ENCODE assay signal across 8 mouse cellular contexts in genomic region chr1:180641137-180641517, GRCm38 (mm10). TPM values are rescaled to one million over a fixed set of nuclear protein-coding genes. Genes with fewer than 3 reads are reported as not detected.
DNase-seq lines count a peak whose midpoint lies in the region; ATAC-seq lines count a peak whose summit lies in the region.

Lin9 (plus strand) TSS chr1:180641150.

- H3K4me2 ChIP-seq in heart, embryonic 16.5 days (ENCODE audit: low read depth, low read length), result peak within 1 kb of the TSS; percentile 82
- peak within 1 kb of the TSS; percentile 92 for H3K4me2 ChIP-seq in liver, embryonic 15.5 days
- peak within 1 kb of the TSS; percentile 91 for H3K4me2 ChIP-seq in neural tube, embryonic 12.5 days (replicated peaks)

- peak within 1 kb of the TSS; percentile 99 for H3K27ac ChIP-seq in forebrain, embryonic 10.5 days
- H3K27ac ChIP-seq in heart, embryonic 16.5 days (ENCODE audit: low read length), result peak within 1 kb of the TSS; percentile 92
- H3K27ac ChIP-seq in liver, embryonic 15.5 days (replicated peaks), result peak within 1 kb of the TSS; percentile 89
- peak within 1 kb of the TSS; percentile 75 for H3K27ac ChIP-seq in neural tube, embryonic 12.5 days

- 0 out of 2 replicates have a peak, but pooled peaks cover 2% of the 10 kb centered on the region for H3K9me3 ChIP-seq in forebrain, embryonic 10.5 days
- H3K9me3 ChIP-seq in heart, embryonic 16.5 days (replicated peaks; ENCODE audit: control insufficient read depth, low read length), result no peaks in the 10 kb centered on the region
- H3K9me3 ChIP-seq in liver, embryonic 15.5 days (replicated peaks), result no peaks in the 10 kb centered on the region
- no peaks in the 10 kb centered on the region for H3K9me3 ChIP-seq in neural tube, embryonic 12.5 days

- peak within 1 kb of the TSS; percentile 98 for H3K4me3 ChIP-seq in forebrain, embryonic 10.5 days
- peak within 1 kb of the TSS; percentile 94 for H3K4me3 ChIP-seq in heart, embryonic 16.5 days (ENCODE audit: low read length)
- H3K4me3 ChIP-seq in liver, embryonic 15.5 days (replicated peaks), result peak within 1 kb of the TSS; percentile 80
- H3K4me3 ChIP-seq in neural tube, embryonic 12.5 days, result peak within 1 kb of the TSS; percentile 97

- no peaks in the 10 kb centered on the region for H3K27me3 ChIP-seq in forebrain, embryonic 10.5 days (ENCODE audit: poor library complexity, severe bottlenecking)
- no peaks in the 10 kb centered on the region for H3K27me3 ChIP-seq in heart, embryonic 16.5 days (ENCODE audit: control insufficient read depth, insufficient read depth, low read length)
- H3K27me3 ChIP-seq in liver, embryonic 15.5 days, result no peaks in the 10 kb centered on the region
- no peaks in the 10 kb centered on the region for H3K27me3 ChIP-seq in neural tube, embryonic 12.5 days (replicated peaks)

- under 1% methylated on average over 47 of the region's 47 CpGs for WGBS in forebrain, embryonic 10.5 days
- under 1% methylated on average over 46 of the region's 47 CpGs for WGBS in heart, embryonic 16.5 days
- WGBS in liver, embryonic 15.5 days (ENCODE audit: insufficient replicate concordance), result under 1% methylated on average over 47 of the region's 47 CpGs
- 0% methylated on average over 47 of the region's 47 CpGs for WGBS in neural tube, embryonic 12.5 days

- peaks cover 31% of the 10 kb centered on the region for H3K36me3 ChIP-seq in forebrain, embryonic 10.5 days (replicated peaks)
- no peaks in the 10 kb centered on the region for H3K36me3 ChIP-seq in heart, embryonic 16.5 days (ENCODE audit: control insufficient read depth, insufficient read depth)
- H3K36me3 ChIP-seq in liver, embryonic 15.5 days (replicated peaks), result 0 out of 2 replicates have a peak, but pooled peaks cover 3% of the 10 kb centered on the region
- H3K36me3 ChIP-seq in neural tube, embryonic 12.5 days, result no peaks in the 10 kb centered on the region

- peak within 1 kb of the TSS; percentile 98 for H3K9ac ChIP-seq in heart, embryonic 16.5 days (ENCODE audit: low read length)
- H3K9ac ChIP-seq in liver, embryonic 15.5 days, result peak within 1 kb of the TSS; percentile 93
- H3K9ac ChIP-seq in neural tube, embryonic 12.5 days, result peak within 1 kb of the TSS; percentile 96

- peaks cover 37% of the 10 kb centered on the region for H3K4me1 ChIP-seq in forebrain, embryonic 10.5 days
- peaks cover 15% of the 10 kb centered on the region for H3K4me1 ChIP-seq in heart, embryonic 16.5 days (ENCODE audit: control insufficient read depth, insufficient read depth, low read length)
- H3K4me1 ChIP-seq in liver, embryonic 15.5 days (replicated peaks), result peaks cover 37% of the 10 kb centered on the region
- peaks cover 19% of the 10 kb centered on the region for H3K4me1 ChIP-seq in neural tube, embryonic 12.5 days

- peak; percentile 89 for DNase-seq in c-Kit-negative CD71-positive TER-119-positive erythroid progenitor cells, embryonic 14.5 days (ENCODE audit: low read depth, low spot score)
- DNase-seq in forebrain, embryonic 10.5 days (ENCODE audit: extremely low spot score, low spot score), result peak; percentile 96
- peak; percentile 89 to 96 for DNase-seq in kidney, postnatal 36 days
- peak; percentile 73 for DNase-seq in telencephalon, adult 2 months (ENCODE audit: low read depth, low spot score)

- peak; percentile 83 for ATAC-seq in CD4-positive, CD25-positive, alpha-beta regulatory T cell, adult 4 months
- peak; percentile 88 for ATAC-seq in heart, embryonic 16.5 days (replicated peaks; ENCODE audit: extremely low read depth, insufficient read depth, low FRiP score)
- peak; percentile 93 for ATAC-seq in liver, embryonic 15.5 days (ENCODE audit: insufficient read depth)
- peak; percentile 91 for ATAC-seq in neural tube, embryonic 12.5 days (ENCODE audit: low FRiP score, low read depth)

RNA-seq across cellular contexts. Expression of gene Lin9, which starts in this region (rescaled TPM):
- 10 to 100 TPM; 19.8 to 20.6 TPM for polyA plus RNA-seq in CD4-positive, CD25-positive, alpha-beta regulatory T cell, adult 4 months (2017; shearing (Covaris generic))
- 28.0 and 28.1 TPM in 2 replicates for polyA plus RNA-seq in forebrain, embryonic 10.5 days (2016; fragmentation: Nextera tagmentation; extraction: Ambion mirVana)
- polyA plus RNA-seq in heart, embryonic 16.5 days (2015; fragmentation: Nextera tagmentation; extraction: Ambion mirVana), result 11.7 and 15.0 TPM in 2 replicates
- 9.6 and 9.8 TPM in 2 replicates for polyA plus RNA-seq in liver, embryonic 15.5 days (2015; fragmentation: Nextera tagmentation; extraction: Ambion mirVana)
- 17.2 and 20.2 TPM in 2 replicates for polyA plus RNA-seq in neural tube, embryonic 12.5 days (2016; fragmentation: Nextera tagmentation; extraction: Ambion mirVana)

Comparison
In these comparisons a context has a peak if more than half of its experiments do, and no peak if none do; other contexts are left out.
1. Peak in every context shown above with its lines: DNase-seq, ATAC-seq, H3K4me3 ChIP-seq and H3K27ac ChIP-seq.